Comparison of ENCODE assay signal across 25 mouse cellular contexts in the genomic region with DNA sequence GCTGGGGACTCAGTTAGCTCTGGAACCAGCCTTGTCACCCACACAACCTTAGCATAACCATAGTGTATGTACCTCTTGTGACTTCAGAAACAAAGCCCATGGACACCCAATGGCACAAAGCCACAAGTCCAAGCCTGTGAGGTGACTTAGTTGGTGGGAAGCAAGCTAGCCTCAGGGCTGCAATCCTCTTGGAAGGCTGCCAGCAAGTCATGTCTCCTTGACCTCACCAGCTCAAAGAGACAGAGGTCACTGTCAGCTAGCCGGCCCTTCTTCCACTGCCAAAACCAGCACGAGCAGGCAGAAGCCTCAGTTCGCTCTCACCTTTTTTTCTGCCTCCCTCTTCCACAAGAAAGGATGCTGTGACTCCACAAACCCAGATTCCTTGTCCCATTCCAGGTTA.
A peak's percentile ranks its signal among the peaks of the same experiment; 100 is the strongest.
DNase-seq lines count a peak whose midpoint lies in the region; ATAC-seq lines count a peak whose summit lies in the region.
"Had no signal": no experiment of that assay in that cellular context is flagged by ENCODE, and none has a peak within 500 bp of the region (broad histone marks: within the 10 kb centered on the region; RNA-seq: fewer than 3 reads in every experiment).

No protein-coding gene starts in this region.

- H3K9me3 ChIP-seq in kidney, embryonic 16.5 days (ENCODE audit: low read length): peaks cover 2% of the 10 kb centered on the region; the same call in 1 of the 2 replicates
- H3K9me3 ChIP-seq: embryonic facial prominence, embryonic 15.5 days; heart, embryonic 13.5 days; hindbrain, embryonic 12.5 days; lung, embryonic 15.5 days; megakaryocyte, embryonic 14.5 days had no signal

- H3K4me1 ChIP-seq in kidney, embryonic 16.5 days (ENCODE audit: insufficient read depth, low read length): peaks cover 5% of the 10 kb centered on the region; the same call in 1 of the 2 replicates

- ATAC-seq in kidney, embryonic 16.5 days (ENCODE audit: low FRiP score, low TSS enrichment): no peak
- ATAC-seq: CD4-positive, CD25-positive, alpha-beta regulatory T cell, adult 4 months; forebrain, embryonic 14.5 days; midbrain, embryonic 13.5 days had no signal

- H3K4me3 ChIP-seq in kidney, embryonic 16.5 days (ENCODE audit: low read length): no peak overlapping the region
- H3K4me3 ChIP-seq: embryonic facial prominence, embryonic 15.5 days; gastrocnemius, adult 2 months; heart, embryonic 13.5 days; hindbrain, embryonic 12.5 days; limb, embryonic 12.5 days; lung, embryonic 15.5 days; megakaryocyte, embryonic 14.5 days; midbrain, embryonic 13.5 days had no signal

- no peak overlapping the region for H3K9ac ChIP-seq in kidney, embryonic 16.5 days (replicated peaks; ENCODE audit: low read length)
- H3K9ac ChIP-seq: embryonic facial prominence, embryonic 15.5 days; heart, embryonic 13.5 days; hindbrain, embryonic 12.5 days; limb, embryonic 12.5 days; liver, embryonic 14.5 days; lung, embryonic 15.5 days; midbrain, embryonic 13.5 days had no signal

- no peak overlapping the region for H3K4me2 ChIP-seq in kidney, embryonic 16.5 days (replicated peaks; ENCODE audit: low read depth, low read length)
- H3K4me2 ChIP-seq: embryonic facial prominence, embryonic 15.5 days; heart, embryonic 13.5 days; hindbrain, embryonic 12.5 days; limb, embryonic 12.5 days; lung, embryonic 15.5 days; midbrain, embryonic 13.5 days had no signal

- no peak overlapping the region for H3K27ac ChIP-seq in kidney, embryonic 16.5 days (ENCODE audit: low read length)
- H3K27ac ChIP-seq: hindbrain, embryonic 12.5 days; limb, embryonic 12.5 days; liver, embryonic 14.5 days; lung, embryonic 15.5 days; midbrain, embryonic 13.5 days had no signal

- peaks cover 4% of the 10 kb centered on the region for H3K27me3 ChIP-seq in kidney, embryonic 16.5 days (ENCODE audit: insufficient read depth, low read length)
- H3K27me3 ChIP-seq: lung, embryonic 15.5 days had no signal

- no peaks in the 10 kb centered on the region for H3K36me3 ChIP-seq in kidney, embryonic 16.5 days (ENCODE audit: insufficient read depth, low read length)
- H3K36me3 ChIP-seq: embryonic facial prominence, embryonic 15.5 days; heart, embryonic 13.5 days; hindbrain, embryonic 12.5 days; limb, embryonic 12.5 days; lung, embryonic 15.5 days; midbrain, embryonic 13.5 days had no signal

- peak; percentile 36 for DNase-seq in cerebellum, adult 9-11 months
- DNase-seq in cerebellum, adult 8-10 months: no peak
- DNase-seq in kidney, postnatal 14 days: peak; percentile 30
- DNase-seq in ES-CJ7 (ENCODE audit: low read depth, low spot score): peak; percentile 26
- DNase-seq in adrenal gland, postnatal 10 days: peak; percentile 41
- no peak for DNase-seq in left cerebral cortex, adult 18-20 months (ENCODE audit: low spot score in 2 of 2)
- DNase-seq: cerebellum, adult 11-12 months; gastrocnemius, adult 2 months; heart, postnatal 14 days; kidney, adult 2 months; layer of hippocampus, postnatal 36 days; lung, postnatal 36 days; right cerebral cortex, postnatal 25 days; spleen, adult 18-20 months had no signal

- WGBS in kidney, embryonic 16.5 days: 75% methylated on average over 3 of the region's 3 CpGs

Comparison
In these comparisons a context has a peak if more than half of its experiments do, and no peak if none do; other contexts are left out.
1. DNase-seq: peak in cerebellum, adult 9-11 months (single experiment), kidney, postnatal 14 days (single experiment), ES-CJ7 (single experiment) and adrenal gland, postnatal 10 days (single experiment); none in cerebellum, adult 8-10 months (single experiment) and left cerebral cortex, adult 18-20 months (0 of 2).